Mouse (Mus musculus) testis, adult 2 months (tissue): ENCODE data around the gene Trim72. TPM values are rescaled to one million over a fixed set of nuclear protein-coding genes. Genes with fewer than 3 reads are reported as not detected.
"Not testable (repeated sequence)": the region's sequence is repeated elsewhere in the genome, so short reads cannot be mapped to it uniquely, and the experiment has no call there.

ENCODE experiments used
- H3K27ac ChIP-seq: fragments of 200-500 bp; 2 replicates; pipeline ENCODE4 v1.5.1; 2012; ENCODE audit warnings: low read depth, low read length; ENCODE audit not compliant: control insufficient read depth, insufficient read depth
- H3K27me3 ChIP-seq: fragments of 200-500 bp; 2 replicates; pipeline ENCODE4 v1.6.1; 2012; ENCODE audit warnings: mild to moderate bottlenecking, low read length, moderate library complexity; ENCODE audit not compliant: control insufficient read depth, insufficient read depth
- H3K36me3 ChIP-seq: fragments of 200-500 bp; 2 replicates; pipeline ENCODE4 v1.6.1; 2012; ENCODE audit warnings: mild to moderate bottlenecking, low read length; ENCODE audit not compliant: control insufficient read depth, insufficient read depth
- H3K4me1 ChIP-seq: fragments of 200-500 bp; 2 replicates; pipeline ENCODE4 v1.6.1; 2012; ENCODE audit warnings: low read length; ENCODE audit not compliant: control insufficient read depth, insufficient read depth
- H3K4me3 ChIP-seq: fragments of 200-500 bp; 2 replicates; pipeline ENCODE4 v1.5.1; 2012; ENCODE audit warnings: low read depth, mild to moderate bottlenecking, low read length, moderate library complexity, mixed read lengths; ENCODE audit not compliant: control insufficient read depth
- CTCF ChIP-seq: fragments of 200-500 bp; IDR thresholded peaks from 2 replicates; pipeline ENCODE4 v1.5.1; 2012; ENCODE audit warnings: low read depth, mild to moderate bottlenecking, inconsistent platforms, low read length, moderate library complexity; ENCODE audit not compliant: control insufficient read depth, insufficient read depth, insufficient replicate concordance
- POLR2A ChIP-seq: fragments of 200-500 bp; IDR thresholded peaks from 2 replicates; pipeline ENCODE4 v1.6.1; 2012; ENCODE audit warnings: low read depth, mild to moderate bottlenecking, inconsistent platforms, low read length, moderate library complexity; ENCODE audit not compliant: control insufficient read depth
- polyA plus RNA-seq: library from polyadenylated mRNA; depleted of rRNA; stranded (reverse); fragments of >200 nt; gene quantifications from 2 replicates; pipeline ENCODE4 v1.2.3, GENCODE M21; 2012

Trim72 gene
- polyA plus RNA-seq, 1 experiment: 0.32 TPM

- TF ChIP-seq CTCF (no peak), POLR2A (no peak)
- Histone ChIP-seq H3K27me3 (no peaks in the 10 kb centered on the region), H3K36me3 (no peaks in the 10 kb centered on the region), H3K4me3 (no peak overlapping the region), H3K4me1 (peaks cover 8% of the 10 kb centered on the region), H3K27ac (no peak overlapping the region)
Measured at GRCm38 (mm10) chr7:128012136-128012780, 8.5 kb downstream of the Trim72 start.

- no peak overlapping the region for H3K27ac ChIP-seq
- no peaks in the 10 kb centered on the region for H3K36me3 ChIP-seq
- H3K4me3 ChIP-seq: no peak overlapping the region
- no peaks in the 10 kb centered on the region for H3K27me3 ChIP-seq
- no peak for TF ChIP-seq CTCF
- no peak for TF ChIP-seq POLR2A
- peaks cover 8% of the 10 kb centered on the region for H3K4me1 ChIP-seq
Measured at GRCm38 (mm10) chr7:128013116-128013515, 9.4 kb downstream of the Trim72 start.

- not testable (repeated sequence) for H3K27ac ChIP-seq, H3K27me3 ChIP-seq, H3K4me1 ChIP-seq, H3K4me3 ChIP-seq, H3K36me3 ChIP-seq
Measured at GRCm38 (mm10) chr7:128016134-128016533, 12.4 kb downstream of the Trim72 start.

GRCm38 (mm10) chr7:128016650-128017049 is 12.9 kb downstream of the Trim72 start:
- TF ChIP-seq CTCF: no peak
- no peak for TF ChIP-seq POLR2A
- H3K4me3 ChIP-seq: no peak overlapping the region
- no peaks in the 10 kb centered on the region for H3K36me3 ChIP-seq
- no peaks in the 10 kb centered on the region for H3K4me1 ChIP-seq
- H3K27ac ChIP-seq: no peak overlapping the region
- H3K27me3 ChIP-seq: no peaks in the 10 kb centered on the region

- H3K4me1 ChIP-seq: no peaks in the 10 kb centered on the region
- H3K27ac ChIP-seq: no peak overlapping the region
- H3K4me3 ChIP-seq: no peak overlapping the region
- no peaks in the 10 kb centered on the region for H3K27me3 ChIP-seq
- no peaks in the 10 kb centered on the region for H3K36me3 ChIP-seq
- TF ChIP-seq POLR2A (no peak), CTCF (no peak)
Measured at GRCm38 (mm10) chr7:128018275-128018674, 14.5 kb downstream of the Trim72 start.

- no peaks in the 10 kb centered on the region for H3K36me3 ChIP-seq
- no peaks in the 10 kb centered on the region for H3K4me1 ChIP-seq
- H3K27ac ChIP-seq: no peak overlapping the region
- no peaks in the 10 kb centered on the region for H3K27me3 ChIP-seq
- no peak overlapping the region for H3K4me3 ChIP-seq
- TF ChIP-seq POLR2A: no peak
- TF ChIP-seq CTCF: no peak
Measured at GRCm38 (mm10) chr7:128019187-128019586, 15.4 kb downstream of the Trim72 start.

- no peak for TF ChIP-seq POLR2A
- TF ChIP-seq CTCF: no peak
- Histone ChIP-seq H3K4me1 (no peaks in the 10 kb centered on the region), H3K27ac (no peak overlapping the region), H3K27me3 (no peaks in the 10 kb centered on the region), H3K36me3 (no peaks in the 10 kb centered on the region), H3K4me3 (no peak overlapping the region)
Measured at GRCm38 (mm10) chr7:128022974-128023373, 19.2 kb downstream of the Trim72 start.

- TF ChIP-seq CTCF (no peak), POLR2A (no peak)
- no peaks in the 10 kb centered on the region for H3K36me3 ChIP-seq
- no peak overlapping the region for H3K27ac ChIP-seq
- H3K4me1 ChIP-seq: no peaks in the 10 kb centered on the region
- H3K4me3 ChIP-seq: no peak overlapping the region
- H3K27me3 ChIP-seq: no peaks in the 10 kb centered on the region
Measured at GRCm38 (mm10) chr7:128023565-128023964, 19.8 kb downstream of the Trim72 start.
